Mouse (Mus musculus): Measurements from ENCODE around the gene Asgr2. TPM values are rescaled to one million over a fixed set of nuclear protein-coding genes. Genes with fewer than 3 reads are reported as not detected.

The Asgr2 gene
- polyA plus RNA-seq, 1 experiment from 2014 or later = 0.57 TPM

DNA sequence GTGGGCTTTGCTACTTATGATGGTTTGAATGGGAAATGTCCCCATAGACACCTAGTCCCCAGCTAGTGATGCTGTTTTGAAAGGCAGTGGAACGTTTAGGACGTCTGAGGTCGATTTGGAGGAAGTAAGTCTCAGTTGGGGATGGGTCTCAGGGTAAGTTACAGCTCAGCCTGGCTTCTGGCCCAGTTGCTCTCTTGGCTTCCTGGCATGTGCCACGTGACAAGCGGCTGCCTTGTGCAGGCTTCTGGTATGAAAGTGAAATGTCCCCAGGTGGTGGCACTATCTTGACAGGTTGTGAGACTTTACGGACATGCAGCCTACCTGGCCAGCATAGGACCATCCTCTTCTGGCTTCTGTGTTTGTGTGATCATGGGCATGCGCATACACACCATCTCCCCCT is 12.5 kb upstream of the Asgr2 start:
- WGBS = 72% methylated on average over 7 of the region's 7 CpGs
- ATAC-seq = no peak
- no peak overlapping the region for H3K27ac ChIP-seq (ENCODE audit: low read length)
- H3K4me2 ChIP-seq (ENCODE audit: low read depth, low read length) = no peak overlapping the region
- H3K9me3 ChIP-seq (ENCODE audit: control insufficient read depth, low read length) = no peaks in the 10 kb centered on the region
- H3K27me3 ChIP-seq (replicated peaks; ENCODE audit: control insufficient read depth, insufficient read depth, low read length) = no peaks in the 10 kb centered on the region
- no peak overlapping the region for H3K9ac ChIP-seq (ENCODE audit: low read depth, low read length)
- no peaks in the 10 kb centered on the region for H3K36me3 ChIP-seq (ENCODE audit: control insufficient read depth, insufficient read depth, low read length)
- no peaks in the 10 kb centered on the region for H3K4me1 ChIP-seq (ENCODE audit: control insufficient read depth, insufficient read depth, low read length)
- no peak overlapping the region for H3K4me3 ChIP-seq (ENCODE audit: low read length)

DNA sequence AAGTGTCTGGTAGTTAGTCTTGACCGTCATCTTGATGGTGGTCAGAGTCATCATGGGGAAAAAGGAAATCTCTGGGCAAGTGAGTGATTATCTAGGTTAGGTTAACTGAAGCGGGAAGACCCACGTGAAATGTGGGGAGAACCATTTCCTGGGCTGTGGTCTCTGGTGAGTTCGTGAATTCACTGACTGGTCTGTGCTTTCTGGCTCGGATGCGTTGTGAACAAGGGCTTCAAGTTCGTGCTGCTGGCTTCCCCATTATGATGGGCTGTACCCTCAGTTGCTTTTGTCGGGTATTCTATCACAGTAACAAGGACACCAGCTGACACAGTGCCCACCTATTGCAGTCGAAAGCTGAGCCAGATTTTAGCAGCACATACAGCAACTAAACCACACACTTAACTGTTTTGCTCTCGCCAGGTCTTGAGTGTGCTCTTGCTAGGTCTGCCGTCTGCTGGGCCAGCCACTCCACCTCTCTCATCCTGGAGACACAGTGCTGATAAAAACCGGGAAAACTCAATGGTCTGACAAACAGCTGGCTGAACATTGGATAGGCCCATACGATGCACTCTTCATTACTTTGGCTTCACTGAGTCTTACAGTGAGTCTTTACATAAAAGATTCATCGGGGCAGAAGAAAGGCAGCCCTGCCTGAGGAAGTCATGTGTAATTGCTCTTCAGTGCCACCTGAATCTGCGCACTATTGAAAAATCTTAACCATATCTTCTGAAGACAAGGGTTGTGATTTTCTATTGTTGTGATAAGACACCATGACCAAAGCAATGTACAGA is 11.4 kb upstream of the Asgr2 start:
- WGBS = 85% methylated on average over 15 of the region's 15 CpGs
- no peak overlapping the region for H3K4me2 ChIP-seq (ENCODE audit: low read depth, low read length)
- H3K9me3 ChIP-seq (ENCODE audit: control insufficient read depth, low read length) = no peaks in the 10 kb centered on the region
- no peak for ATAC-seq
- H3K4me3 ChIP-seq (ENCODE audit: low read length) = no peak overlapping the region
- no peaks in the 10 kb centered on the region for H3K27me3 ChIP-seq (replicated peaks; ENCODE audit: control insufficient read depth, insufficient read depth, low read length)
- no peak overlapping the region for H3K27ac ChIP-seq (ENCODE audit: low read length)
- H3K9ac ChIP-seq (ENCODE audit: low read depth, low read length) = no peak overlapping the region
- H3K36me3 ChIP-seq (ENCODE audit: control insufficient read depth, insufficient read depth, low read length) = no peaks in the 10 kb centered on the region
- no peaks in the 10 kb centered on the region for H3K4me1 ChIP-seq (ENCODE audit: control insufficient read depth, insufficient read depth, low read length)

DNA sequence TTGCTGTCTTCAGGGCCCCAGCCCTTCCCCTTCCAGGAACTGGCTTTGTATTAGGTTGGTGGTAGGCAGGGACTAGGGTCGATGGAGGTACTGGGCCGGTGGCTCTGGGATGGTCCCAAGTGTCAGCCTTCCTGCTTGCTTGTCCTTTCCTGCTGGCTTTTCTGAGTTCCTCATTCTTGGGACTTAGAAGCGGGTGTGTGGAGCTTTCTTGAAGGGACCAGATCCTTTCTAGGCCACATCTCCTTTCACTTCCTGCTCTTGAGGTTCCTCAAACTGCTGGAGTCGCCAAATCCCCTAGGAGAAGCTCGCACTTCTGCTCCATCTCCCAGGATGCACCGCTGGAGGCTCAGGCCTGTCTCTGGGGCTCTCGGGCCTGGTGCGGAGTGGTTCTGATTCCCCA is 7.9 kb upstream of the Asgr2 start:
- Histone ChIP-seq H3K4me3 (ENCODE audit: low read length) (no peak overlapping the region), H3K27me3 (replicated peaks; ENCODE audit: control insufficient read depth, insufficient read depth, low read length) (no peaks in the 10 kb centered on the region), H3K4me2 (ENCODE audit: low read depth, low read length) (no peak overlapping the region), H3K27ac (ENCODE audit: low read length) (no peak overlapping the region), H3K9me3 (ENCODE audit: control insufficient read depth, low read length) (no peaks in the 10 kb centered on the region), H3K4me1 (ENCODE audit: control insufficient read depth, insufficient read depth, low read length) (no peaks in the 10 kb centered on the region), H3K9ac (ENCODE audit: low read depth, low read length) (no peak overlapping the region), H3K36me3 (ENCODE audit: control insufficient read depth, insufficient read depth, low read length) (no peaks in the 10 kb centered on the region)
- ATAC-seq = no peak
- 83% methylated on average over 8 of the region's 8 CpGs for WGBS

DNA sequence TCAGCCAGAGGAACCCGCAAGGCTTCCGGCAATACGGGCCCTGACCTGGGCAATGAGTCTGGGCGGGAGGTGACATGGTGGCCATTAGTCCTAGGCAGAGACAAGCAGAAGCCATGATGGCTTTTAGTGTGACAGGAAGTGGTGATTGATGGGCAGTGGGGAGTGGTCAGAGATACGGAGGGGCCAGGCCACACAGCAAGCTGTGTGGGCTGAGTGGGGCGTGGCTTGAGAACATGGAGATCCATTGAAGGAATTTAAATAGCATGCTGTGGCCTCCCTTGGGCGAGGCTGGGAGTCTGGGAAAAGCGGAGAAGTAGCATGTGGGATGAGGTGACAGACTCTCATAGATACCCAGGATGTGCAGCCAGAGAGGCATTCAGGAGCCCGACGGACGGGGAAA is 5.0 kb downstream of the Asgr2 start:
- WGBS = 50% methylated on average over 11 of the region's 11 CpGs
- Histone ChIP-seq H3K27me3 (replicated peaks; ENCODE audit: control insufficient read depth, insufficient read depth, low read length) (no peaks in the 10 kb centered on the region), H3K4me1 (ENCODE audit: control insufficient read depth, insufficient read depth, low read length) (no peaks in the 10 kb centered on the region), H3K27ac (ENCODE audit: low read length) (no peak overlapping the region), H3K9me3 (ENCODE audit: control insufficient read depth, low read length) (no peaks in the 10 kb centered on the region), H3K9ac (ENCODE audit: low read depth, low read length) (no peak overlapping the region), H3K4me3 (ENCODE audit: low read length) (no peak overlapping the region), H3K36me3 (ENCODE audit: control insufficient read depth, insufficient read depth, low read length) (no peaks in the 10 kb centered on the region), H3K4me2 (ENCODE audit: low read depth, low read length) (no peak overlapping the region)
- no peak for ATAC-seq

DNA sequence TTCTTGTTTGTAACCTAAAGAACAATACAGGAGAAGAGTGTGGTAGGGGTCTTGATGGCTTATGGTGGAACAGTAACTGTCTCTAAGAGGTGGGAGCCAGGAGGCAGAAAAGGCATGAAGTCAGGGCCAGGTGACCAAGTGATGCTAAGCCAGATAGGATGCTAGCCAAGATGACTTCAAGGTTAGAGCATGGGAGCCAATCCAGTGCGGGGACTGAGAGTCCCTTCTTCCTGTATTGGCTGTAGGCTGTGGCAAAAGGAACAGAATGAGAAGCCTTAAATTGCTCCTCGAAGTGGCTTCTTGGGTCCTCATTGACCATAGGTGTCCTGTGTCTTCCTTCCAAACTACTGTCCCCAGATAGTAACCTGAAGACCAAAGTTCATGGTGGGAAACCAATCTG is 6.7 kb downstream of the Asgr2 start:
- H3K27ac ChIP-seq (ENCODE audit: low read length) = no peak overlapping the region
- H3K9ac ChIP-seq (ENCODE audit: low read depth, low read length) = no peak overlapping the region
- no peak for ATAC-seq
- H3K36me3 ChIP-seq (ENCODE audit: control insufficient read depth, insufficient read depth, low read length) = no peaks in the 10 kb centered on the region
- WGBS = 79% methylated on average over 2 of the region's 2 CpGs
- no peak overlapping the region for H3K4me2 ChIP-seq (ENCODE audit: low read depth, low read length)
- H3K4me3 ChIP-seq (ENCODE audit: low read length) = no peak overlapping the region
- no peaks in the 10 kb centered on the region for H3K27me3 ChIP-seq (replicated peaks; ENCODE audit: control insufficient read depth, insufficient read depth, low read length)
- no peaks in the 10 kb centered on the region for H3K4me1 ChIP-seq (ENCODE audit: control insufficient read depth, insufficient read depth, low read length)
- no peaks in the 10 kb centered on the region for H3K9me3 ChIP-seq (ENCODE audit: control insufficient read depth, low read length)

DNA sequence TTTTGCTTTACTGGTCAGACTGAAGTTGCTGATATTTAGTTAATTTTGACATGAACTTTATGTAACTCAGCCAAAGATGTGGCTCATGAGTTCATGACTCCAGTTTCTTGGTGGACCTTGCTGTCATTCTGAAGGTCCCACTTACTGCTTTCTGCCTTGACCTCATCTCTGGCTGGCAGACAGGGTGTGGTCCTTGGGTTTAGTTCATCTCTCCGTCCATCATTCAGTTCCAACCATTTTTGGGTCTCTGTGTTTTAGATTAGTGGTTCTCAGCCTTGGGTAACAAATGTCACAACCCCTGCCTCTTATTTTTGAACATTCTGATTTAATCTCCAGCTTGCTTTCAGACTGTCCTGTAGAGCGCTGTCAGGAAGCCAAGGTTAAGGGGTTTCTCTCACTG is 7.4 kb downstream of the Asgr2 start:
- H3K4me2 ChIP-seq (ENCODE audit: low read depth, low read length) = no peak overlapping the region
- no peak overlapping the region for H3K27ac ChIP-seq (ENCODE audit: low read length)
- H3K27me3 ChIP-seq (replicated peaks; ENCODE audit: control insufficient read depth, insufficient read depth, low read length) = no peaks in the 10 kb centered on the region
- no peak overlapping the region for H3K4me3 ChIP-seq (ENCODE audit: low read length)
- no peak overlapping the region for H3K9ac ChIP-seq (ENCODE audit: low read depth, low read length)
- no peaks in the 10 kb centered on the region for H3K9me3 ChIP-seq (ENCODE audit: control insufficient read depth, low read length)
- WGBS = 88% methylated on average over 2 of the region's 2 CpGs
- H3K36me3 ChIP-seq (ENCODE audit: control insufficient read depth, insufficient read depth, low read length) = no peaks in the 10 kb centered on the region
- no peak for ATAC-seq
- no peaks in the 10 kb centered on the region for H3K4me1 ChIP-seq (ENCODE audit: control insufficient read depth, insufficient read depth, low read length)

DNA sequence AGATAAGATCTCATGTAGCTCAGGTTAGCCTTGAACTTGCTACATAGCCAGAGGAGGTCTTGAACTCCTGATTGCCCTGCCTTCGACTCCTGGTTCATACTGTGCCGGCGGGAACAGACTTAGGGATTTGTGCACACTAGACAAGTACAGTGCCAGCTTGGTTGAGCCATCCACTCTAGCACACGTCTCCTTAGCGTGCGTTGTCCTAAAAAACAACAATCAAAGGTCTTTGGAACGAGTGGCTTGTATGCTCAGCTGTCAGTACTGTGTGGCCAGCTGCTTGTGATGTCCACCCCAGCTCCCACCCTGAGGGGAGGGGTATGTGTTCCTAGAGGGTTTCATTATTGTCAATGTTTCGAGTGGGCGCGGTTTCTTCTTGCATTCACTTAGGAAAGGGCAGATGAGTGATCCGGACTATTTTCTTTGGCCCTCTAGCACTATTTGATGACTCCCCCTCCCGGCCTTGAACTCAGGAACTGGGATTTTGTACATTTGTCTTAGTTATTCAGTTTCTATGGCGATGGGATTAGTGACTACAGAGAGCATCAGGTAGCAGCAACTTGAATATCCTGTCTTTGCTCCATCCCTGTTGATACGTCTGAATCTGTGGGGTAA is 11.4 kb downstream of the Asgr2 start:
- ATAC-seq = no peak

DNA sequence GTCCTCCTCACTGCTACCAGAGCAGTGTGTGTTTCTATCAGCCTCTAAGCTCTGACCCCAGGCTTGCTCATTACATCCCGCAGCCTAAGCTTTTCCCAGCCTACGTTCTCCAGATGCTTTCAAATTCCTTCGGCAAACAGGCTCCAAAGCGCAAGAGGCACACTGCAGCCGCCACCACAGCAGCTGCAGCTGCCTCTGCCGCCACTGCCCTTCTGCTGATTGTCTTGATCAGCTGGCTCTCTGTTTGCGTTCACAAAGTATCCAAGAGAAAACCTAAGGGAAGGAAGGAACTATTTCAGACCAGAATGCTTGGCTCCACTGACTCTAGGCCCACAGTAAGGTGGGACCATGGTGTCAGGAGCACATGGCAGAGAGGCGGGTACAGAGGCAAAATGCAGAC is 14.6 kb downstream of the Asgr2 start:
- Histone ChIP-seq H3K36me3 (ENCODE audit: control insufficient read depth, insufficient read depth, low read length) (no peaks in the 10 kb centered on the region), H3K4me3 (ENCODE audit: low read length) (no peak overlapping the region), H3K27me3 (replicated peaks; ENCODE audit: control insufficient read depth, insufficient read depth, low read length) (no peaks in the 10 kb centered on the region), H3K4me1 (ENCODE audit: control insufficient read depth, insufficient read depth, low read length) (no peaks in the 10 kb centered on the region), H3K27ac (ENCODE audit: low read length) (no peak overlapping the region), H3K9me3 (ENCODE audit: control insufficient read depth, low read length) (no peaks in the 10 kb centered on the region), H3K4me2 (ENCODE audit: low read depth, low read length) (no peak overlapping the region), H3K9ac (ENCODE audit: low read depth, low read length) (no peak overlapping the region)
- no peak for ATAC-seq
- 53% methylated on average over 8 of the region's 8 CpGs for WGBS

More for the DNA sequence above, 11.4 kb downstream of the Asgr2 start:
- H3K36me3 ChIP-seq (ENCODE audit: control insufficient read depth, insufficient read depth, low read length) = no peaks in the 10 kb centered on the region
- H3K27me3 ChIP-seq (replicated peaks; ENCODE audit: control insufficient read depth, insufficient read depth, low read length) = no peaks in the 10 kb centered on the region
- no peak overlapping the region for H3K4me2 ChIP-seq (ENCODE audit: low read depth, low read length)
- 76% methylated on average over 14 of the region's 14 CpGs for WGBS
- no peak overlapping the region for H3K4me3 ChIP-seq (ENCODE audit: low read length)
- H3K9ac ChIP-seq (ENCODE audit: low read depth, low read length) = no peak overlapping the region
- no peak overlapping the region for H3K27ac ChIP-seq (ENCODE audit: low read length)
- H3K9me3 ChIP-seq (ENCODE audit: control insufficient read depth, low read length) = no peaks in the 10 kb centered on the region
- H3K4me1 ChIP-seq (ENCODE audit: control insufficient read depth, insufficient read depth, low read length) = no peaks in the 10 kb centered on the region

DNA sequence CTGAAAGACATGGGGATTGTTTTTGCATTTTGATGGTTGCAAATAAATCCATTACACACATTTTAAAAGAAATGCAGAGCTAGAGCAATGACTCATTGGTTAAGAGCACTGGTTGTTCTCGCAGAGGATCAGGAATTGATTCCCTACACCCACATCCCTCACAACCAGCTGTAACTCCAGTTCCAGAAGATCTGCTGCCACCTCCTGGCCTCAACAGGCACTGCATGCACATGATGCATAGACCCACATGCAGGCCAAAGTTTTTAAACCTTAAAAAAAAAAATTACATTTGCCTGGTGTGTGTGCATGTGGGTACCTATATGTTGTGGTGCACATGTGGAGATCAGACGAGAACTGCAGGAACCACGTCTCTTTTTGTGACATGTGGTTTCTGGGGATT is 17.7 kb downstream of the Asgr2 start:
- no peaks in the 10 kb centered on the region for H3K4me1 ChIP-seq (ENCODE audit: control insufficient read depth, insufficient read depth, low read length)
- H3K36me3 ChIP-seq (ENCODE audit: control insufficient read depth, insufficient read depth, low read length) = no peaks in the 10 kb centered on the region
- ATAC-seq = no peak
- WGBS = 73% methylated on average over 3 of the region's 3 CpGs
- no peak overlapping the region for H3K27ac ChIP-seq (ENCODE audit: low read length)
- H3K27me3 ChIP-seq (replicated peaks; ENCODE audit: control insufficient read depth, insufficient read depth, low read length) = no peaks in the 10 kb centered on the region
- H3K4me3 ChIP-seq (ENCODE audit: low read length) = no peak overlapping the region
- H3K4me2 ChIP-seq (ENCODE audit: low read depth, low read length) = no peak overlapping the region
- no peaks in the 10 kb centered on the region for H3K9me3 ChIP-seq (ENCODE audit: control insufficient read depth, low read length)
- no peak overlapping the region for H3K9ac ChIP-seq (ENCODE audit: low read depth, low read length)

DNA sequence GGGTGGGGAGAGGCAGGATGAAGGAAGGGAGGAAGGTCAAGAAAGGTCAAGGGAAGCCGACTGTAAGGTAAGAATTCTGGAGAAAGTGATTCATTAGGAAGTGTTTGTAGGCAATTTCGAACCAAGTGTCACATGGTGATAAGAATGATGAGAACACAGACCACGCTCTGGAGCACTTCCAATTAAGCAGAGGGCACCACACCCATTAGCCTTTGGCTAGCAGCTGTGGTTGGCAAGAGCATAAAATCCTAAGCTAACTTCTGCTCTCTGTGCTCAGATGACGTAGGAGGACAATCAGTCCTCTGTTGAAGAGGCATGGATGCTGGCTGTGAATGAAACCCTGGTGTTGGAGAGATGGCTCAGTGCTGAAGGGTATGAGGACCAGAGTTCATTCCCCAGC is 22.1 kb downstream of the Asgr2 start:
- Histone ChIP-seq H3K27me3 (replicated peaks; ENCODE audit: control insufficient read depth, insufficient read depth, low read length) (no peaks in the 10 kb centered on the region), H3K4me2 (ENCODE audit: low read depth, low read length) (no peak overlapping the region), H3K36me3 (ENCODE audit: control insufficient read depth, insufficient read depth, low read length) (no peaks in the 10 kb centered on the region), H3K9ac (ENCODE audit: low read depth, low read length) (no peak overlapping the region), H3K9me3 (ENCODE audit: control insufficient read depth, low read length) (no peaks in the 10 kb centered on the region), H3K27ac (ENCODE audit: low read length) (no peak overlapping the region), H3K4me3 (ENCODE audit: low read length) (no peak overlapping the region), H3K4me1 (ENCODE audit: control insufficient read depth, insufficient read depth, low read length) (no peaks in the 10 kb centered on the region)
- no peak for ATAC-seq
- WGBS = 44% methylated on average over 4 of the region's 4 CpGs

All from intestine, embryonic 16.5 days (tissue).